Mouse (Mus musculus): ENCODE measurements around the gene Akt2. TPM values are rescaled to one million over a fixed set of nuclear protein-coding genes. Genes with fewer than 3 reads are reported as not detected.
A peak's percentile ranks its signal among the peaks of the same experiment; 100 is the strongest.

The Akt2 gene
- polyA plus RNA-seq, 1 experiment from 2014 or later: 98.5 TPM

- peaks cover 67% of the 10 kb centered on the region for H3K36me3 ChIP-seq
- H3K4me3 ChIP-seq: no peak overlapping the region
- ATAC-seq (ENCODE audit: borderline replicate concordance, extremely low read depth, low FRiP score, low TSS enrichment): no peak
- no peaks in the 10 kb centered on the region for H3K27me3 ChIP-seq
- no peaks in the 10 kb centered on the region for H3K4me1 ChIP-seq
- H3K27ac ChIP-seq: no peak overlapping the region
- no peaks in the 10 kb centered on the region for H3K9me3 ChIP-seq
- H3K4me2 ChIP-seq: no peak overlapping the region
- no peak overlapping the region for H3K9ac ChIP-seq
- WGBS: 74% methylated on average over 5 of the region's 5 CpGs
These were observed 21.6 kb upstream of the Akt2 start for GRCm38 (mm10) chr7:27569580-27570224.

- Histone ChIP-seq H3K4me2 (no peak overlapping the region), H3K27ac (no peak overlapping the region), H3K36me3 (peaks cover 69% of the 10 kb centered on the region), H3K4me1 (no peaks in the 10 kb centered on the region), H3K9ac (no peak overlapping the region), H3K9me3 (no peaks in the 10 kb centered on the region), H3K4me3 (no peak overlapping the region), H3K27me3 (no peaks in the 10 kb centered on the region)
- WGBS: 91% methylated on average over 4 of the region's 4 CpGs
- ATAC-seq (ENCODE audit: borderline replicate concordance, extremely low read depth, low FRiP score, low TSS enrichment): no peak
These were observed 19.2 kb upstream of the Akt2 start for GRCm38 (mm10) chr7:27572133-27572532.

- Histone ChIP-seq H3K27me3 (no peaks in the 10 kb centered on the region), H3K4me2 (no peak overlapping the region), H3K27ac (no peak overlapping the region), H3K9me3 (no peaks in the 10 kb centered on the region), H3K9ac (no peak overlapping the region), H3K36me3 (peaks cover 65% of the 10 kb centered on the region), H3K4me3 (no peak overlapping the region), H3K4me1 (no peaks in the 10 kb centered on the region)
- 92% methylated on average over 14 of the region's 14 CpGs for WGBS
- ATAC-seq (ENCODE audit: borderline replicate concordance, extremely low read depth, low FRiP score, low TSS enrichment): no peak
These were observed 17.1 kb upstream of the Akt2 start for GRCm38 (mm10) chr7:27574124-27574880.

- H3K4me1 ChIP-seq: no peaks in the 10 kb centered on the region
- no peaks in the 10 kb centered on the region for H3K27me3 ChIP-seq
- H3K4me2 ChIP-seq: no peak overlapping the region
- no peaks in the 10 kb centered on the region for H3K9me3 ChIP-seq
- H3K9ac ChIP-seq: no peak overlapping the region
- peaks cover 72% of the 10 kb centered on the region for H3K36me3 ChIP-seq
- 76% methylated on average over 6 of the region's 6 CpGs for WGBS
- ATAC-seq (ENCODE audit: borderline replicate concordance, extremely low read depth, low FRiP score, low TSS enrichment): no peak
- no peak overlapping the region for H3K27ac ChIP-seq
- no peak overlapping the region for H3K4me3 ChIP-seq
These were observed 14.4 kb upstream of the Akt2 start for GRCm38 (mm10) chr7:27576914-27577313.

GRCm38 (mm10) chr7:27577589-27577988 lies 13.8 kb upstream of the Akt2 start:
- 81% methylated on average over 6 of the region's 6 CpGs for WGBS
- H3K9me3 ChIP-seq: no peaks in the 10 kb centered on the region
- no peak overlapping the region for H3K4me3 ChIP-seq
- H3K27ac ChIP-seq: no peak overlapping the region
- H3K4me1 ChIP-seq: no peaks in the 10 kb centered on the region
- no peak overlapping the region for H3K9ac ChIP-seq
- H3K36me3 ChIP-seq: peaks cover 65% of the 10 kb centered on the region
- no peak for ATAC-seq (ENCODE audit: borderline replicate concordance, extremely low read depth, low FRiP score, low TSS enrichment)
- H3K27me3 ChIP-seq: no peaks in the 10 kb centered on the region
- no peak overlapping the region for H3K4me2 ChIP-seq

GRCm38 (mm10) chr7:27578465-27578864 lies 12.9 kb upstream of the Akt2 start:
- WGBS: 84% methylated on average over 7 of the region's 7 CpGs
- H3K27ac ChIP-seq: no peak overlapping the region
- no peak overlapping the region for H3K4me3 ChIP-seq
- H3K36me3 ChIP-seq: peaks cover 64% of the 10 kb centered on the region
- no peak for ATAC-seq (ENCODE audit: borderline replicate concordance, extremely low read depth, low FRiP score, low TSS enrichment)
- no peaks in the 10 kb centered on the region for H3K27me3 ChIP-seq
- no peak overlapping the region for H3K4me2 ChIP-seq
- H3K4me1 ChIP-seq: no peaks in the 10 kb centered on the region
- H3K9me3 ChIP-seq: no peaks in the 10 kb centered on the region
- no peak overlapping the region for H3K9ac ChIP-seq

GRCm38 (mm10) chr7:27580380-27581174 lies 10.8 kb upstream of the Akt2 start:
- peaks cover 55% of the 10 kb centered on the region for H3K36me3 ChIP-seq
- no peak for ATAC-seq (ENCODE audit: borderline replicate concordance, extremely low read depth, low FRiP score, low TSS enrichment)
- H3K4me2 ChIP-seq: no peak overlapping the region
- WGBS: 88% methylated on average over 14 of the region's 14 CpGs
- H3K9ac ChIP-seq: no peak overlapping the region
- H3K27me3 ChIP-seq: no peaks in the 10 kb centered on the region
- no peak overlapping the region for H3K4me3 ChIP-seq
- no peaks in the 10 kb centered on the region for H3K9me3 ChIP-seq
- H3K27ac ChIP-seq: no peak overlapping the region
- no peaks in the 10 kb centered on the region for H3K4me1 ChIP-seq

- no peak overlapping the region for H3K4me3 ChIP-seq
- H3K9ac ChIP-seq: no peak overlapping the region
- no peaks in the 10 kb centered on the region for H3K27me3 ChIP-seq
- H3K4me2 ChIP-seq: no peak overlapping the region
- WGBS: 67% methylated on average over 2 of the region's 2 CpGs
- H3K27ac ChIP-seq: no peak overlapping the region
- no peaks in the 10 kb centered on the region for H3K4me1 ChIP-seq
- H3K9me3 ChIP-seq: no peaks in the 10 kb centered on the region
- ATAC-seq (ENCODE audit: borderline replicate concordance, extremely low read depth, low FRiP score, low TSS enrichment): no peak
- H3K36me3 ChIP-seq: peaks cover 4% of the 10 kb centered on the region; the same call in 1 of the 2 replicates
These were observed 4.5 kb upstream of the Akt2 start for GRCm38 (mm10) chr7:27586861-27587260.

GRCm38 (mm10) chr7:27587741-27588140 lies 3.6 kb upstream of the Akt2 start:
- no peak for ATAC-seq (ENCODE audit: borderline replicate concordance, extremely low read depth, low FRiP score, low TSS enrichment)
- H3K4me1 ChIP-seq: peaks cover 3% of the 10 kb centered on the region

GRCm38 (mm10) chr7:27590088-27590487 lies 1.3 kb upstream of the Akt2 start:
- no peaks in the 10 kb centered on the region for H3K27me3 ChIP-seq
- no peak overlapping the region for H3K4me2 ChIP-seq
- H3K9ac ChIP-seq: no peak overlapping the region
- 93% methylated on average over 4 of the region's 4 CpGs for WGBS
- no peak overlapping the region for H3K27ac ChIP-seq
- H3K4me1 ChIP-seq: peaks cover 23% of the 10 kb centered on the region
- no peaks in the 10 kb centered on the region for H3K9me3 ChIP-seq
- H3K36me3 ChIP-seq: no peaks in the 10 kb centered on the region
- H3K4me3 ChIP-seq: no peak overlapping the region
- ATAC-seq (ENCODE audit: borderline replicate concordance, extremely low read depth, low FRiP score, low TSS enrichment): no peak

More at GRCm38 (mm10) chr7:27587741-27588140, 3.6 kb upstream of the Akt2 start:
- Histone ChIP-seq H3K9me3 (no peaks in the 10 kb centered on the region), H3K4me3 (no peak overlapping the region), H3K36me3 (0 out of 2 replicates have a peak, but pooled peaks cover 4% of the 10 kb centered on the region), H3K4me2 (no peak overlapping the region), H3K9ac (no peak overlapping the region), H3K27ac (no peak overlapping the region), H3K27me3 (no peaks in the 10 kb centered on the region)
- WGBS: 80% methylated on average over 2 of the region's 2 CpGs

GRCm38 (mm10) chr7:27590566-27591213 lies 662 bp upstream of the Akt2 start:
- Histone ChIP-seq H3K36me3 (no peaks in the 10 kb centered on the region; the same call in 1 of the 2 replicates), H3K9ac (peak overlapping the region; percentile 38; the same call in 1 of the 2 replicates), H3K4me3 (peak overlapping the region; percentile 68), H3K9me3 (no peaks in the 10 kb centered on the region), H3K27ac (peak overlapping the region; percentile 99), H3K4me1 (peaks cover 23% of the 10 kb centered on the region), H3K4me2 (peak overlapping the region; percentile 67), H3K27me3 (no peaks in the 10 kb centered on the region)
- no peak for ATAC-seq (ENCODE audit: borderline replicate concordance, extremely low read depth, low FRiP score, low TSS enrichment)
- 60% methylated on average over 4 of the region's 4 CpGs for WGBS
